In the genomic region with DNA sequence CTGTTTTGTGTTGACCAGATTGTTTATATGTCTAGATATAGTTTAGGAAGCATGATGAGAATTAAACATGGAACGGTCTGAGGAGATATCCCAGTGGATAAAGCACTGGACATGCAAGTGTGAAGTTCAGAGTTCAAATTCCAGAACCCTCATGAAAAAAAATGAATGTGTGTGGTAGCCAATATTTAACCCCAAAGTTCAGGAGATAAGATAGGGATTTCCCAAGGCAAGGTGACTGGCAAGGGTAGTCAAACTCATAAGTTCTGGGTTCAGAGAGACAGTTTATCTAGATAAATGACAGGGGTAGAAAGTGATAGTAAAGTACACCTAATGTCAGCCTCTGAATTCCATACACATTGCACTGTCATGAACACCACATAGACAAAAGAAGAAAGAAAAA, we compare ENCODE assay signal across 19 mouse cellular contexts.
"Had no signal": no experiment of that assay in that cellular context is flagged by ENCODE, and none has a peak within 500 bp of the region (broad histone marks: within the 10 kb centered on the region; RNA-seq: fewer than 3 reads in every experiment).

No protein-coding gene starts in this region.

- H3K4me1 ChIP-seq: midbrain, embryonic 12.5 days; neural tube, embryonic 15.5 days had no signal

- H3K9ac ChIP-seq: lung, embryonic 14.5 days; midbrain, embryonic 12.5 days; neural tube, embryonic 13.5 days; neural tube, embryonic 15.5 days had no signal

- ATAC-seq: midbrain, embryonic 16.5 days had no signal

- H3K4me2 ChIP-seq: lung, embryonic 14.5 days; midbrain, embryonic 12.5 days; neural tube, embryonic 13.5 days; neural tube, embryonic 15.5 days had no signal

- H3K36me3 ChIP-seq: midbrain, embryonic 10.5 days; midbrain, embryonic 12.5 days; neural tube, embryonic 13.5 days; neural tube, embryonic 15.5 days had no signal

- H3K27me3 ChIP-seq: midbrain, embryonic 12.5 days; neural tube, embryonic 13.5 days; neural tube, embryonic 15.5 days had no signal

- H3K9me3 ChIP-seq: midbrain, embryonic 10.5 days; midbrain, embryonic 12.5 days; neural tube, embryonic 13.5 days; neural tube, embryonic 15.5 days had no signal

- H3K27ac ChIP-seq: midbrain, embryonic 10.5 days; midbrain, embryonic 12.5 days; neural tube, embryonic 13.5 days; neural tube, embryonic 15.5 days had no signal

- DNase-seq: lung, adult 18-20 months; lung, embryonic 14.5 days; lung, postnatal 10 days; lung, postnatal 4 days; midbrain, embryonic 14.5 days; retina, postnatal 1 day; right cerebral cortex, adult 18-20 months; right cerebral cortex, postnatal 25 days; right cerebral cortex, postnatal 4 days; spleen, adult 18-20 months; thymus, adult 18-20 months; thymus, postnatal 14 days; thymus, postnatal 36 days had no signal

- H3K4me3 ChIP-seq: midbrain, embryonic 10.5 days; midbrain, embryonic 12.5 days; myocyte; neural tube, embryonic 13.5 days; neural tube, embryonic 15.5 days had no signal
